Comparison of ENCODE assay signal across 9 mouse cellular contexts in genomic region chr17:31038381-31038780, GRCm38 (mm10). TPM values are rescaled to one million over a fixed set of nuclear protein-coding genes. Genes with fewer than 3 reads are reported as not detected.
DNase-seq lines count a peak whose midpoint lies in the region; ATAC-seq lines count a peak whose summit lies in the region.
"Had no signal": no experiment of that assay in that cellular context is flagged by ENCODE, and none has a peak within 500 bp of the region (broad histone marks: within the 10 kb centered on the region; RNA-seq: fewer than 3 reads in every experiment).

No protein-coding gene starts in this region.

- no peak for ATAC-seq in intestine, embryonic 15.5 days
- ATAC-seq: Patski had no signal

- peak; percentile 56 for DNase-seq in adrenal gland, adult 2 months
- DNase-seq in adrenal gland, adult 18-20 months (ENCODE audit: low spot score in 2 of 2) = no peak
- peak; percentile 36 for DNase-seq in ovary, postnatal 36 days (ENCODE audit: low spot score)
- no peak for DNase-seq in ovary, postnatal 10 days (ENCODE audit: low spot score)
- peak; percentile 29 for DNase-seq in heart, adult 8-10 months (ENCODE audit: low spot score)
- peak; percentile 83 for DNase-seq in lung, postnatal 36 days
- no peak for DNase-seq in retina, embryonic 14.5 days (ENCODE audit: low spot score)

- H3K9ac ChIP-seq in intestine, embryonic 15.5 days = no peak overlapping the region

- WGBS in intestine, embryonic 15.5 days = 66% methylated on average over 4 of the region's 4 CpGs

- H3K9me3 ChIP-seq in intestine, embryonic 15.5 days = no peaks in the 10 kb centered on the region

- H3K4me3 ChIP-seq in intestine, embryonic 15.5 days (replicated peaks) = no peak overlapping the region

- no peaks in the 10 kb centered on the region for H3K27me3 ChIP-seq in intestine, embryonic 15.5 days (replicated peaks)
- H3K27me3 ChIP-seq: Patski had no signal

- no peak overlapping the region for H3K27ac ChIP-seq in intestine, embryonic 15.5 days

- H3K4me1 ChIP-seq in intestine, embryonic 15.5 days (replicated peaks) = 0 out of 2 replicates have a peak, but pooled peaks cover 3% of the 10 kb centered on the region

- H3K36me3 ChIP-seq in intestine, embryonic 15.5 days = no peaks in the 10 kb centered on the region

- no peak overlapping the region for H3K4me2 ChIP-seq in intestine, embryonic 15.5 days (replicated peaks)

RNA-seq across cellular contexts. Expression of gene Abcg1, which starts 19.1 kb away (rescaled TPM):
- 10 to 100 TPM in 1 of 2 experiments, 1 to 10 TPM in 1; 5.2 to 18.6 TPM for total RNA-seq in adrenal gland, adult 2 months (2021)
- 7.9 and 8.2 TPM in 2 replicates for polyA plus RNA-seq in adrenal gland, adult 2 months (2012; rRNA removed)
- 10 to 100 TPM in 1 of 2 experiments, 1 to 10 TPM in 1; 10.0 to 16.6 TPM for total RNA-seq in adrenal gland, adult 18-20 months (2021)
- 1 to 10 TPM; 3.7 to 6.9 (median 6.5) TPM for total RNA-seq in heart, adult 8-10 months (2022)
- polyA plus RNA-seq in intestine, embryonic 15.5 days (2015; fragmentation: Nextera tagmentation; extraction: Ambion mirVana) = 5.8 and 6.2 TPM in 2 replicates

Comparison
In these comparisons a context has a peak if more than half of its experiments do, and no peak if none do; other contexts are left out.
1. DNase-seq: peak in adrenal gland, adult 2 months (single experiment), ovary, postnatal 36 days (single experiment), heart, adult 8-10 months (single experiment) and lung, postnatal 36 days (single experiment); none in adrenal gland, adult 18-20 months (0 of 2), ovary, postnatal 10 days (single experiment) and retina, embryonic 14.5 days (single experiment).